Mouse (Mus musculus) hindlimb bud, embryonic 11.5 days (tissue): Measurements from ENCODE around the gene Map4k1.

Experiments used
- DNase-seq: peaks from one replicate; pipeline ENCODE4 v3.0.0-alpha.2; 2012; ENCODE audit warnings: low read depth, low spot score; ENCODE audit errors: extremely low spot score

Map4k1 gene

DNA sequence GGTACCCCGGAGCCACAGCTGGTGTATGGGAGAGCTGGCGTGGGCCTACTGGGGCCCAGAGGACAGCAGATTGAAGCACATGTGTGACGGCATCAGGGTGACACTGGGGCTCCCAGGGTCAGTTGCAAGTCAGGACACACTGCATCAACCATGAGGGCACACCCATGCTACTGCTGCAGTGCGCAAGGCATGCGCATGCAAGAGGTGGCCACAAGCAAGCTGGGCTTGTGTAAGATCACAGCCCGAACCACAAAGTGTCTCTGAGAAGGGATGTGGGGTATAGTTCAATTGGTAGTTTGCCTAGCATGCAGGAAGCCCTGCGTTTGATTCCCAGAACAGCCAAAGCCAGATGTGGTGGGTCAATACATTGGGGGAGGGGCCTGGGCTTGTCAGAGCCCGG is 41.7 kb downstream of the Map4k1 start:
- no peak for DNase-seq

DNA sequence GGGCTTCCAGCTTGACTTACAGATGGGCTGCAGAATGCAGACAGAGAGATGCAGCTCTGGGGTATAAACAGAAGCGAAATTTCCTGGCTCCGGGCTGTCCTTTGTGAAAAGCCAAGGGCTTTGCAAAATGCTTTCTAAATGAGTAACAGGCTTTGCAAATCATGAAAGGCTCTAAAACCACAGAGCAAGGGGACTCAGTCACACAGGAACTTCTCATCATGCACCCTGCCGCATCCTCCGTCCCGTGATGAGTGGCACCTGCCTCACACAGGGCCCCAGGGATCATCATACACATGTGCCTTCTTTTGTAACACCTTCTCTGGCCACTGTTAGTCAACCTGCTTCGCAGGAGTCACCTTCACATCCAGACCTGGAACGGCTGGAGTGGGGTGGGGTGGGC is 43.7 kb downstream of the Map4k1 start:
- no peak for DNase-seq

GRCm38 (mm10) chr7:29026195-29026594 is 44.3 kb downstream of the Map4k1 start:
- no peak for DNase-seq

- DNase-seq: no peak
These were observed 45.0 kb downstream of the Map4k1 start for GRCm38 (mm10) chr7:29026811-29027210.

DNA sequence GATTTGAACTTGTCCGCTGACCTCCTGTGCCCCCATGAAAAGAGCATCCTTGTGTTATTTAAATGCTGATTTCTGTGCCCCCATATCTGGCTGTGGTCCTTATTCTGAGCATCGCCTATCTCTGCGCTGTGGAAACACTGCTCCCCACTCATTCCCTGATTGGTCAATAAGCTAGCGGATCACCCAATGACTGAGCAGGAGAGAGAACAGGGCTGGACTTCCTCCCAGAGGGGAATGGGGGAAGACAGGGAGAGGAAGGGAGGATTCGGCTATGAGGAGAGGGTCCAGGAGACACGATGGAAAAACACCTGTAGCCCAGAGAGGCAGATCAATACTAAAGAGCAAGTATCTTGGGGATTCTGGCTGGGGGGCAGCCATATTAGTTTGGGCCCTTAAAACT is 46.9 kb downstream of the Map4k1 start:
- no peak for DNase-seq

- DNase-seq: no peak
These were observed 48.1 kb downstream of the Map4k1 start for GRCm38 (mm10) chr7:29029690-29030656.

DNA sequence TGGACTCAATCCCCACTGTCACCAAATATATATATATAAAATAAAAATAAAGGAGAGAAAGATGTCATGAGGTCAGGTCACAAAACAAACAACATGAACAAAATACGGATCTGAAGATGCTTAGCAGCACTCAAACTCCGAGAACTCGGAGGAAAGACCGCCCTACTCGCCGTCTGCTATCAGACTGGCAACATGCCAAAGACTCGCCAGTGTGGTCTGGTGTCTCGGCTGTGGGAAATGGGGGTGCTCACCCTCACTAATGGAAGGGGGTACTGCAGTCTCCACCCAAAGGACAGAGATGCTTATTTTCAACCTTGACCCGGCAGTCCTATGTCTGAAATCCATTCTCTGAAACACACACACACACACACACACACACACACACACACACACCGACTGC is 49.8 kb downstream of the Map4k1 start:
- no peak for DNase-seq

DNA sequence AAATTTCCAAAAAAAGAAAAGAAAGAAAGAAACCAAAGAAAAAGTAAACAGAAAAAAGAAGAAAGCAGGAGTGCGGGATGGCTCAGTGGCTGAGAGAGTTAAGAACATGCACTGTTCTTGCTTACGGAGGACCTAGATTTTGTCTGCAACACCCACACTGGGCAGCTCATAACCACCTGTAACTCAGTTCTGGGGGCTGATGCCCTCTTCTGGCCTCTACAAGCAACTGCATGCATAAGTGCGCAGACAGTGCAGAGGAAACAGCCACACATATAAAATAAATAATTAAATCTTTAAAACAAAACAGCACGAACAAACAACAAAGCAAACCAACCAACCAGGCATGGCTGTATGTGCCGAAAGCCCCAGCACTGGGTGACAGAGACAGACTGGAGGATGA is 50.8 kb downstream of the Map4k1 start:
- DNase-seq: no peak

DNA sequence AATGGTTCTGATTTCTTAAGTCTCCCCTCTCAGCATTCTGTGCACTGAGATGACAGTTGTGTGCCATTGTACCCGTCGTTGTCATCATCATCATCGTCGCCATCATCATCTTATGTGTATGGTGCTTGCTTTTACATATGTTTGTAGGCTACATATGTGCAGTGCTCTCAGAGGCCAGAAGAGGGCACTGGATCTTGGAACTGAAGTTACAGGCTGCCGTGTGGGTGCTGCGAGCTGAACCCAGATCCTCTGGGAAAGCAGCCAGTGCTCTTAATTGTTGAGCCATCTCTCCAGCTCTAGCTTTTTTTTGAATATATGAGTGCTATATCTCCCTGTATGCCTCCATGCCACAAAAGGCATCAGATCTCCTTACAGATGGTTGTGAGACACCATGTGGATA is 55.4 kb downstream of the Map4k1 start:
- DNase-seq: no peak

- DNase-seq: peak; percentile 98
These were observed 57.7 kb downstream of the Map4k1 start for GRCm38 (mm10) chr7:29039604-29039984.

- peak; percentile 60 for DNase-seq
These were observed 58.3 kb downstream of the Map4k1 start for GRCm38 (mm10) chr7:29039985-29040661.

DNA sequence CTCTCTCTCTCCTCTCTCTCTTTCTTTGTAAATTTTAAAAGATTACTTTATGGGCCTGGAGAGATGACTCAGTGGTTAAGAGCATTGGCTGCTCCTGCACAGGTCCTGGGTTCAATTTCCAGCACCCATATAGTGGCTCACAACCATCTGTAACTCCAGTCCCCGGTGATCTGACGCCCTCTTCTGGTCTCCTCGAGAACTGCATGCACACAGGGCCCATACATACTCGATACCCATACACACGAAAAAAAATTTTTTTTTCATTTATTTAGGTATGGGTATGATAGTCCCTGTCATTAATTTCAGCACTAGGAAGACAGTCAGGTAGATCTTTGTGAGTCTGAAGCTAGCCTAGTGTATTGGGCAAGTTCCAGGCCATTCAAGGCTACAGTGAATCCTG is 59.3 kb downstream of the Map4k1 start:
- DNase-seq: no peak

GRCm38 (mm10) chr7:29043016-29043673 is 61.3 kb downstream of the Map4k1 start:
- no peak for DNase-seq

GRCm38 (mm10) chr7:29043674-29044057 is 61.8 kb downstream of the Map4k1 start:
- no peak for DNase-seq

DNA sequence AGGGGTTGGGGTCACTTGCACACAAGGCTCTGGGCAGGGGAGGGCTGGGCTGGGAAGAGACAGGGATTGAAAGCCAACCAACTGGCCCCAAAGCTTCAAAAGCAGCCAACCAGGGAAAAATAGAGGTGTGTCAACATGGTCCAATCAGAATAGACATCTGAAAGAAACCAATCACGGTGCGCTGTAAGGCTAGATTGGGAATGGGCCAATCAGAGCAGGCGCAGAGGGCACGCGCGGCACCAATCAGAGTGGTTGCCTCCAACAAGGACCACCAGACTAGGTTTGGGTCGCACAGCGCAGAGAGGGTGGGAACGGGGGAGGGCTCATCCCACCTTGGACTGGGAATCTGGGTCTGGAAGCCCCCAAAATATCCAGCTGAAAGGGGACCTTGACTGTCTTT is 62.5 kb downstream of the Map4k1 start:
- DNase-seq: no peak

DNA sequence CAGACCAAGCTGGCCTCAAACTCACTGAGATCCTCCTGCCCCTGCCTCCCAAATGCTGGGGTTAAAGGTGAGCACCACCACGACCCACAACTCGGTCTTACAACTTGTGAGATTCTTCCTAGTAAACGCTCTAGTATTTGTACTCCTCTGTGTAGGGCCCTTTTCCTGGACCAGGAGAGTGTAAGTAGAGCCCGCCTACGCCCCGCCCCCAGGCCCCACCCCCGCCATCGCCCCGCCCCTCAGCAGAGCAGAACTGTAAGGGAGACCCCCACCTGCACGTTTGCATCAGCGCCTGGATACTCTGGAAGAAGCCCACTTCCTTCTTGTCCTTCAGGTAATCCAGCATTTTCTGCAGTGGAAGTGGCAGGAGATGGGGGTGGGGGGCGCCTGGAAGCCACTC is 64.7 kb downstream of the Map4k1 start:
- no peak for DNase-seq

DNA sequence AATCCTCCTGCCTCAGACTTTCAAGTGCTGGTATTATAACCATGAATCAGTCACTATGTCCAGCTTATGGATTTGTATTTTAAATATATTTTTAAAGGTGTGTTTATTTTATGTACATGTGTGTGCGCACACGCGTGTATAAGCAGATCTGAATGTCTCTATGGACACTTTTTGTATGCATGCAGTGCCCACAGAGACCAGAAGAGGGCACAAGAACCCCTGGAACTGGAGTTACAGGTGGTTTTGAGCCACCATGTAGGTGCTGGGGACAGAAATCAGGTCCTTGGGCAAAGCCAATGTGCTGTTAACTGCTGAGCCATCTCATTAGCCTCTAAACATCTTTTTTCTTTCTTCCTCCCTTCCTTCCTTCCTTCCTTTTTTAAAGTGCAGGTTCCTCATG is 66.2 kb downstream of the Map4k1 start:
- DNase-seq: no peak

DNA sequence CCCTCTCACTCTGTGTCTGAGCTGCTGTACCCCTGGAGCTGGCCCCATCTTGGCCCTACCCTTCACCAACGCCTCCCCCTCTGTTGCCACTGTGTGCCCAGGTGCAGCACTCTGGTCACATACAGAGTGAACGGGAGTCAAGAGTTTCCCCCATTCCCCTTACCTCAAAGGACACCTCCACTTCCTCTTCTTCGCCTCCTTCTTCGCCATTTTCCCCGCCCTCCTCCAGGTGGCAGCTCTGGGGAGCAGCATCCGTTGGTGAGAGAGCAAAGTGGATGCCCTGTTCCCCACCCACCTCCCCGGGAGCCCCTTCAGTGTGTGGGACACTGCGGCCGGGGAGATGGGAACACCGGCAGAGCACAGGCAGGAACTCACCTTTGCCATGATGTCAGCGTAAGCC is 66.8 kb downstream of the Map4k1 start:
- DNase-seq: no peak

DNA sequence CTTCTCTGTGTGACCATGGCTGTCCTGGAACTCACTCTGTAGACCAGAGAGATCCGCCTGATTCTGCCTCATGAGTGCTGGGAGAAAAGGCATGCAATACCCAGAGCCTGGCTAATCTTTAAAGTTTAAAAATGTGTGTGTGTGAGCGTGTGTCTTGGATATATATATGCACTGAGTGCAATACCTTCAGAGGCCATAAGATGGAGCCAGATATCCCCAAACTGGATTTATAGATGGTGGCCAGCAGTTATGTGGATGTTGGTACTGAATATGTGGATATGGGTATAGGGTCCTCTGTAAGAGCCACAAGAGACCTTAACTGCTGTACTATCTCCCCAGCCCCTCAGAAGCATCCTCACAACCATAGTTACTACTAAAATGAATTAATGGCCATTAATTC is 68.9 kb downstream of the Map4k1 start:
- peak; percentile 35 for DNase-seq

- DNase-seq: no peak
These were observed 71.0 kb downstream of the Map4k1 start for GRCm38 (mm10) chr7:29052821-29053220.
